Mouse (Mus musculus): ENCODE results near the gene Zfp445. TPM values are rescaled to one million over a fixed set of nuclear protein-coding genes. Genes with fewer than 3 reads are reported as not detected.

The Zfp445 gene
- total and polyA plus RNA-seq, 3 experiments: 25.4 to 61.5 (median 45.5) TPM

Other genes with a start within 250 kb of the Zfp445 start
- not detected in 2 replicates for gene Topaz1, start 118.7 kb downstream of the Zfp445 start, total RNA-seq (2012; rRNA removed)
- gene Topaz1, start 118.7 kb downstream of the Zfp445 start, polyA plus RNA-seq (2012; ENCODE audit: insufficient read depth in 1 of 2, insufficient read length in 2 of 2, low read depth in 1 of 2, low replicate concordance in 2 of 2, missing spikeins in 1 of 2): not detected
- 2.7 and 4.0 TPM in 2 replicates for gene Tcaim, start 60.5 kb downstream of the Zfp445 start, total RNA-seq (2012; rRNA removed)
- 1 to 10 TPM in 1 of 2 experiments, not detected in 1; 3.6 TPM for gene Tcaim, start 60.5 kb downstream of the Zfp445 start, polyA plus RNA-seq (2012; ENCODE audit: insufficient read depth in 1 of 2, insufficient read length in 2 of 2, low read depth in 1 of 2, low replicate concordance in 2 of 2, missing spikeins in 1 of 2)
- gene Gm35549, start 22.0 kb downstream of the Zfp445 start, total RNA-seq (2012; rRNA removed): not detected in 2 replicates
- under 1 TPM in 1 of 2 experiments, not detected in 1; 0.31 TPM for gene Gm35549, start 22.0 kb downstream of the Zfp445 start, polyA plus RNA-seq (2012; ENCODE audit: insufficient read depth in 1 of 2, insufficient read length in 2 of 2, low read depth in 1 of 2, low replicate concordance in 2 of 2, missing spikeins in 1 of 2)
- gene Zkscan7, start 19.7 kb upstream of the Zfp445 start, total RNA-seq (2012; rRNA removed): 1.3 TPM in 2 replicates
- gene Zkscan7, start 19.7 kb upstream of the Zfp445 start, polyA plus RNA-seq (2012; ENCODE audit: insufficient read depth in 1 of 2, insufficient read length in 2 of 2, low read depth in 1 of 2, low replicate concordance in 2 of 2, missing spikeins in 1 of 2): under 1 TPM in 1 of 2 experiments, not detected in 1; 0.85 TPM
- gene Zfp105, start 57.1 kb upstream of the Zfp445 start, total RNA-seq (2012; rRNA removed): not detected in 2 replicates
- not detected for gene Zfp105, start 57.1 kb upstream of the Zfp445 start, polyA plus RNA-seq (2012; ENCODE audit: insufficient read depth in 1 of 2, insufficient read length in 2 of 2, low read depth in 1 of 2, low replicate concordance in 2 of 2, missing spikeins in 1 of 2)
- gene 1110059G10Rik, start 85.0 kb upstream of the Zfp445 start, total RNA-seq (2012; rRNA removed): 7.5 and 8.7 TPM in 2 replicates
- 10 to 100 TPM in 1 of 2 experiments, not detected in 1; 20.9 TPM for gene 1110059G10Rik, start 85.0 kb upstream of the Zfp445 start, polyA plus RNA-seq (2012; ENCODE audit: insufficient read depth in 1 of 2, insufficient read length in 2 of 2, low read depth in 1 of 2, low replicate concordance in 2 of 2, missing spikeins in 1 of 2)
- gene Kif15, start 85.0 kb upstream of the Zfp445 start, total RNA-seq (2012; rRNA removed): 48.0 and 54.4 TPM in 2 replicates
- gene Kif15, start 85.0 kb upstream of the Zfp445 start, polyA plus RNA-seq (2012; ENCODE audit: insufficient read depth in 1 of 2, insufficient read length in 2 of 2, low read depth in 1 of 2, low replicate concordance in 2 of 2, missing spikeins in 1 of 2): 10 to 100 TPM in 1 of 2 experiments, not detected in 1; 81.7 TPM
- gene Tmem42, start 155.3 kb upstream of the Zfp445 start, total RNA-seq (2012; rRNA removed): 11.5 and 14.6 TPM in 2 replicates
- gene Tmem42, start 155.3 kb upstream of the Zfp445 start, polyA plus RNA-seq (2012; ENCODE audit: insufficient read depth in 1 of 2, insufficient read length in 2 of 2, low read depth in 1 of 2, low replicate concordance in 2 of 2, missing spikeins in 1 of 2): 10 to 100 TPM in 1 of 2 experiments, not detected in 1; 15.0 TPM
- 0.65 and 0.96 TPM in 2 replicates for gene Tgm4, start 168.7 kb upstream of the Zfp445 start, total RNA-seq (2012; rRNA removed)
- under 1 TPM in 1 of 2 experiments, not detected in 1; 0.42 TPM for gene Tgm4, start 168.7 kb upstream of the Zfp445 start, polyA plus RNA-seq (2012; ENCODE audit: insufficient read depth in 1 of 2, insufficient read length in 2 of 2, low read depth in 1 of 2, low replicate concordance in 2 of 2, missing spikeins in 1 of 2)
- 51.7 and 51.8 TPM in 2 replicates for gene Zdhhc3, start 247.2 kb upstream of the Zfp445 start, total RNA-seq (2012; rRNA removed)
- 10 to 100 TPM; 92.0 to 98.1 TPM for gene Zdhhc3, start 247.2 kb upstream of the Zfp445 start, polyA plus RNA-seq (2012; ENCODE audit: insufficient read depth in 1 of 2, insufficient read length in 2 of 2, low read depth in 1 of 2, low replicate concordance in 2 of 2, missing spikeins in 1 of 2)
- gene Exosc7, start 247.2 kb upstream of the Zfp445 start, total RNA-seq (2012; rRNA removed): 181 and 196 TPM in 2 replicates
- gene Exosc7, start 247.2 kb upstream of the Zfp445 start, polyA plus RNA-seq (2012; ENCODE audit: insufficient read depth in 1 of 2, insufficient read length in 2 of 2, low read depth in 1 of 2, low replicate concordance in 2 of 2, missing spikeins in 1 of 2): 100 to 1,000 TPM in 1 of 2 experiments, not detected in 1; 162 TPM

All from MEL (cell line).